Mouse (Mus musculus): ENCODE measurements around the gene Slc2a4. TPM values are rescaled to one million over a fixed set of nuclear protein-coding genes. Genes with fewer than 3 reads are reported as not detected.

Gene Slc2a4
- polyA plus RNA-seq, 1 experiment = not detected

DNA sequence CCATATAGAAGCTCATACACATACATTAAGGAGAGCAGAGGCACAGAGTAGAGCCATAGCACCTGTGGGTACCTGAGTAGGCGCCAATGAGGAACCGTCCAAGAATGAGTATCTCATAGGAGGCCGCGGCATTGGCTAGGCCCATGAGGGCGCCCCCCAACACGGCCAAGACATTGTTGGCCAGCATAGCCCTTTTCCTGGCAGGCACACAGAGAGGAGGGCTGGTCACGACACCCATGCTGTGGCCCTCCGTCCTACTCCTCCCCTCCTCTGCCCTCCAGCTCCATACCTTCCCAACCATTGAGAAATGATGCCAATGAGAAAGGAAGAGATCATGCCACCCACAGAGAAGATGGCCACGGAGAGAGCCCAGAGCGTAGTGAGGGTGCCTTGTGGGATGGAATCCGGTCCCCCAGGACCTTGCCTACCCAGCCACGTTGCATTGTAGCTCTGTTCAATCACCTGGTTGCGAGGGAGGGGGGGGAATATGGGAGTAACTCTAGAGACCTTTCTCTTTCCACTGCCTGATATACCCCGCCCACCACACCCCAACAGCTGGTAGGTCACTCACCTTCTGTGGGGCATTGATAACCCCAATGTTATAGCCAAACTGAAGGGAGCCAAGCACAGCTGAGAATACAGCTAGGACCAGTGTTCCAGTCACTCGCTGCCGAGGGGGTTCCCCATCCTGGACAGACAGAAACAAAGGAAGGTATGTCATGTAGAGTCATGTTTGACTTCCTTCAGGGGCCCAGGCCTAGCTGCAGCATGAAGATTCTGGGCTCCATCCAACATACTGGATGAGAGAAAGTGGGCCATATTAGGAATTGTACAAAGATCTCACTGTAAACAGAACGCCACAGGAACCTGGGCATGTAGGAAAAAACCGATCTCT lies 1.7 kb downstream of the Slc2a4 start:
- TF ChIP-seq CTCF (IDR thresholded peaks at IDR 0.05; ENCODE audit: low read depth, low read length) (no peak), POLR2A (IDR thresholded peaks at IDR 0.05; ENCODE audit: borderline replicate concordance, low read depth, low read length) (no peak)
- Histone ChIP-seq H3K27ac (ENCODE audit: insufficient read depth, low read depth, low read length) (no peak overlapping the region), H3K4me3 (ENCODE audit: insufficient read depth, low read length) (no peak overlapping the region), H3K4me1 (ENCODE audit: control insufficient read depth, insufficient read depth, low read length) (peaks cover 5% of the 10 kb centered on the region; the same call in 1 of the 2 replicates)

GRCm38 (mm10) chr11:69945216-69945615 lies 2.8 kb downstream of the Slc2a4 start:
- no peak overlapping the region for H3K27ac ChIP-seq (ENCODE audit: insufficient read depth, low read depth, low read length)
- H3K4me3 ChIP-seq (ENCODE audit: insufficient read depth, low read length) = no peak overlapping the region
- H3K4me1 ChIP-seq (ENCODE audit: control insufficient read depth, insufficient read depth, low read length) = peaks cover 5% of the 10 kb centered on the region; the same call in 1 of the 2 replicates
- TF ChIP-seq POLR2A (IDR thresholded peaks at IDR 0.05; ENCODE audit: borderline replicate concordance, low read depth, low read length) (no peak), CTCF (IDR thresholded peaks at IDR 0.05; ENCODE audit: low read depth, low read length) (no peak)

GRCm38 (mm10) chr11:69940962-69941361 lies 7.0 kb downstream of the Slc2a4 start:
- no peak overlapping the region for H3K27ac ChIP-seq (ENCODE audit: insufficient read depth, low read depth, low read length)
- TF ChIP-seq POLR2A (IDR thresholded peaks at IDR 0.05; ENCODE audit: borderline replicate concordance, low read depth, low read length) = no peak
- no peak for TF ChIP-seq CTCF (IDR thresholded peaks at IDR 0.05; ENCODE audit: low read depth, low read length)

GRCm38 (mm10) chr11:69939731-69940130 lies 8.3 kb downstream of the Slc2a4 start:
- Histone ChIP-seq H3K4me1 (ENCODE audit: control insufficient read depth, insufficient read depth, low read length) (no peaks in the 10 kb centered on the region), H3K4me3 (ENCODE audit: insufficient read depth, low read length) (no peak overlapping the region), H3K27ac (ENCODE audit: insufficient read depth, low read depth, low read length) (no peak overlapping the region)
- TF ChIP-seq POLR2A (IDR thresholded peaks at IDR 0.05; ENCODE audit: borderline replicate concordance, low read depth, low read length) (no peak), CTCF (IDR thresholded peaks at IDR 0.05; ENCODE audit: low read depth, low read length) (no peak)

More at GRCm38 (mm10) chr11:69940962-69941361, 7.0 kb downstream of the Slc2a4 start:
- Histone ChIP-seq H3K4me1 (ENCODE audit: control insufficient read depth, insufficient read depth, low read length) (no peaks in the 10 kb centered on the region), H3K4me3 (ENCODE audit: insufficient read depth, low read length) (no peak overlapping the region)

DNA sequence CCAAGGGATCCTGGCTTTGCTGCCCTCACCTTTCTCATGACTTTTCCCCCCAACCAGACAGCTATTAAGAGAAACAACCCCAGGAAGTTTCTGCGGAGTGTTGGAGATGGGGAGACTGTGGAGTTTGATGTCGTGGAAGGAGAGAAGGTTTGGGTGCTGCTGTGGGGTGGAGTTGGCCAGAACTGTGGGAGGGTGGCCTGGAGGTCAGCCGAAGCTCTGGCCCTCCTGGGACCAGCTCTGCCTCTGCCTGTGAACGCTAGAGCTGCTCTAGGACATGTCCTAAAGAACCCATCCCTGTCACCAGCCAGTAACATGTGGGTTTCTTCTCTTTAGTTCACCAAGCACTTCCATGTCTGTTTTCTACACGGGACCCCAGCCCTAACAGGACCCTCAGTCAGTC lies 8.8 kb downstream of the Slc2a4 start:
- H3K27ac ChIP-seq (ENCODE audit: insufficient read depth, low read depth, low read length) = no peak overlapping the region
- H3K4me1 ChIP-seq (ENCODE audit: control insufficient read depth, insufficient read depth, low read length) = no peaks in the 10 kb centered on the region
- no peak overlapping the region for H3K4me3 ChIP-seq (ENCODE audit: insufficient read depth, low read length)
- TF ChIP-seq POLR2A (IDR thresholded peaks at IDR 0.05; ENCODE audit: borderline replicate concordance, low read depth, low read length) (no peak), CTCF (IDR thresholded peaks at IDR 0.05; ENCODE audit: low read depth, low read length) (no peak)

DNA sequence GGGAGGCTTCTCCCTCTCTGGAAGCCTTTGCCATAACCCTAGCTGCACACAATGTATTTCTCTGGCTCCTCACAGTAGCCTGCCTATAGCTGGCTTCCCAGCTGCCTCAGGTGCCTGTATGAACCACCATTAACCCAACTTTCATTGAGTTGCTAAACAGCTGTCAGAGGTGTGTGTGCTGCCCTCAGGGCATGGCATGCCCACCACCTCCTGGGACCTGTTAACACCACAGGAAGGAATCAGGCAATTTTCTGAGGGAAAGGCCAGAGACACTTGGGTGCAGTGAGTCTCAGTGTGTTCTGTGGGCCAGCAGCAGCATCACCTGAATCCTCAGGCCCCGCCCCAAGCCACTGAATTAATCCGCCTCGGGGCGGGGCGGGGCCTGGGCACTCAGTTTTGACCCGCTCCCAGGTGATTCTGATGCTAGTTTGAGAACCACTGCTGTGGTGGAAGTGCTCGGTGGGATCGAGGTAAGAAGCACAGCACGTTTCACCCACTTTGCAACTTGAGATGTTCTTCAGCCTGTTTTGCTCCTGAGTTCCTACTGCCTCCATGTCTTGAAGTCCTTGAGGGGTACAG lies 9.5 kb downstream of the Slc2a4 start:
- Histone ChIP-seq H3K4me3 (ENCODE audit: insufficient read depth, low read length) (no peak overlapping the region), H3K27ac (ENCODE audit: insufficient read depth, low read depth, low read length) (no peak overlapping the region), H3K4me1 (ENCODE audit: control insufficient read depth, insufficient read depth, low read length) (no peaks in the 10 kb centered on the region)
- no peak for TF ChIP-seq CTCF (IDR thresholded peaks at IDR 0.05; ENCODE audit: low read depth, low read length)
- no peak for TF ChIP-seq POLR2A (IDR thresholded peaks at IDR 0.05; ENCODE audit: borderline replicate concordance, low read depth, low read length)

DNA sequence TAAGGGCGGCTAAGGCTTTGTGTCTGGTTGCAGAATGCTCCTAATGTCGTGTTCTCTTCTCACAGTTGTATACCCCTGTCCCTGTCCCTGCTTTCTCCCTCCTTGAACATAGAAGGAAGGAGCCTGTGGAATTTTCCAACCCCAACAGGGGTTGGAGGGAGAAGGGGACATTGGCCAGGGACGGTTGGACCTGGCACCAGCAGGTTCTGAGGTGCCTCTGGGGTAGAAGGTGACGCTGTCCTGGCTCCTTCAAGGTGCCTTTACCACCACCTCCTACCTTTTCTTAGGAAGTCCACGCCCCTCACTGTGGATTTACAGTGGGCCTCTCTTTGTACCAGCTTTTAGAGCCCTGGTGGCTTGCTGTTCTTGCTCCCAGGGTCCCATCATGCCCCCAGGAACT lies 10.2 kb downstream of the Slc2a4 start:
- Histone ChIP-seq H3K27ac (ENCODE audit: insufficient read depth, low read depth, low read length) (no peak overlapping the region), H3K4me1 (ENCODE audit: control insufficient read depth, insufficient read depth, low read length) (no peaks in the 10 kb centered on the region), H3K4me3 (ENCODE audit: insufficient read depth, low read length) (no peak overlapping the region)
- no peak for TF ChIP-seq POLR2A (IDR thresholded peaks at IDR 0.05; ENCODE audit: borderline replicate concordance, low read depth, low read length)
- no peak for TF ChIP-seq CTCF (IDR thresholded peaks at IDR 0.05; ENCODE audit: low read depth, low read length)

DNA sequence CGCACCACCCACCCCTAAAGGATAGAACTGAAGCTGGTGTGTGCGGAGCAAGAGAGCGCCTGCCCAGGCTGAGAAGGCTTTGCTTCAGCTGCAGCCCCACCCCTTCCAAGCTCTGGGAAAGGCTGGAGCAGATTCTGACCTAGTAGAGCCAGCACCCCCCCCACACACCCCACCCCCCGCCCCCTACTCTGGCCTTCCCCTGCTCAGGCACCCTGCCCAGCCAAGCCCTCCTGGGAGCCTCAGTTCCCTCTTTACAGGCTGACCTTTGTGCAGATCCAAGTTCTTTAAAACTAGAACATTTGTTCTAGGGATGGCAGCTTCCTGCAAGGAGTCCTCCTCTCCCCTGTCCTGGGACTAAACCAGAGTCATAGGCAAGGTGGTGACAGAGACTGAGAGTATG lies 10.6 kb downstream of the Slc2a4 start:
- H3K4me1 ChIP-seq (ENCODE audit: control insufficient read depth, insufficient read depth, low read length) = no peaks in the 10 kb centered on the region
- H3K27ac ChIP-seq (ENCODE audit: insufficient read depth, low read depth, low read length) = no peak overlapping the region
- no peak for TF ChIP-seq CTCF (IDR thresholded peaks at IDR 0.05; ENCODE audit: low read depth, low read length)
- no peak for TF ChIP-seq POLR2A (IDR thresholded peaks at IDR 0.05; ENCODE audit: borderline replicate concordance, low read depth, low read length)
- H3K4me3 ChIP-seq (ENCODE audit: insufficient read depth, low read length) = no peak overlapping the region

DNA sequence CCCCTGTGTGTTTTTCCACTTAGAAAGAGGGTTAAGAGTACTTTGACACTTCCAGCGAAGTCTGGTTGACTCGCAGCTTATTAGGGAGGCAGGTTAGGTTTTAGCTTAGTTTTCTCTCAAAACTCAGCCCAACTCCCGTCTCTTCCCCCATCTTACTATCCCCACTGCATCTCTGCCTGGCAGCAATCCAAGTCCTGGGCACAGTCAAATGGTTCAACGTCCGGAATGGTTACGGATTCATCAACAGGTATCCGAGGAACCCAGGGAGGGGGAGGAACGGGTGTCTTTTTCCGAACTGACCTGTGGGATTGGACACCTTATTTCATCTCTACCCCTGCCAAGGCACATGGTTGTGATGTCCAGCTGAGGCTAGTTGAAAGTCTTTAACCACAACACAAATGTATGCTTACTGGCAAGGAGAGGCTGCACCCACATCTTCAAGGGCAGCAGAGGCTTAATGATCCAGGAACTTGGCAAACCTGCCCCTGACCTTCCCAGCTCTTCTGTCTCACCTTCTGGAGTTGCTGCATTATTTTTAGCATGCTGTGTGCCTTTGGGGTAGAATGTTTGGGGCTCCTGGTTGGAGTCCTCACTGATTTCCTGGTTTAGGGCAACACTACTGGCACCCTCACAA lies 11.2 kb downstream of the Slc2a4 start:
- Histone ChIP-seq H3K4me3 (ENCODE audit: insufficient read depth, low read length) (no peak overlapping the region), H3K27ac (ENCODE audit: insufficient read depth, low read depth, low read length) (no peak overlapping the region), H3K4me1 (ENCODE audit: control insufficient read depth, insufficient read depth, low read length) (peaks cover 5% of the 10 kb centered on the region)
- TF ChIP-seq POLR2A (IDR thresholded peaks at IDR 0.05; ENCODE audit: borderline replicate concordance, low read depth, low read length) (no peak), CTCF (IDR thresholded peaks at IDR 0.05; ENCODE audit: low read depth, low read length) (no peak)

GRCm38 (mm10) chr11:69936156-69936555 lies 11.8 kb downstream of the Slc2a4 start:
- peak overlapping the region; percentile 30; the same call in 1 of the 2 replicates for H3K4me3 ChIP-seq (ENCODE audit: insufficient read depth, low read length)
- H3K4me1 ChIP-seq (ENCODE audit: control insufficient read depth, insufficient read depth, low read length) = peaks cover 10% of the 10 kb centered on the region
- H3K27ac ChIP-seq (ENCODE audit: insufficient read depth, low read depth, low read length) = no peak overlapping the region
- TF ChIP-seq CTCF (IDR thresholded peaks at IDR 0.05; ENCODE audit: low read depth, low read length) = no peak
- no peak for TF ChIP-seq POLR2A (IDR thresholded peaks at IDR 0.05; ENCODE audit: borderline replicate concordance, low read depth, low read length)
